Mouse (Mus musculus) E14TG2a.4 (cell line): ENCODE measurements around the gene Abhd10.

Experiments
- CTCF ChIP-seq: conservative IDR thresholded peaks from 2 replicates; pipeline ENCODE4 v1.5.1; 2014; ENCODE audit warnings: low read length
- NANOG ChIP-seq: IDR thresholded peaks from 2 replicates; pipeline ENCODE4 v1.6.1; 2014; ENCODE audit warnings: borderline replicate concordance, low read length, mixed read lengths
- POU5F1 ChIP-seq: IDR thresholded peaks from 2 replicates; pipeline ENCODE4 v1.6.1; 2014; ENCODE audit warnings: low read length, borderline replicate concordance

DNA sequence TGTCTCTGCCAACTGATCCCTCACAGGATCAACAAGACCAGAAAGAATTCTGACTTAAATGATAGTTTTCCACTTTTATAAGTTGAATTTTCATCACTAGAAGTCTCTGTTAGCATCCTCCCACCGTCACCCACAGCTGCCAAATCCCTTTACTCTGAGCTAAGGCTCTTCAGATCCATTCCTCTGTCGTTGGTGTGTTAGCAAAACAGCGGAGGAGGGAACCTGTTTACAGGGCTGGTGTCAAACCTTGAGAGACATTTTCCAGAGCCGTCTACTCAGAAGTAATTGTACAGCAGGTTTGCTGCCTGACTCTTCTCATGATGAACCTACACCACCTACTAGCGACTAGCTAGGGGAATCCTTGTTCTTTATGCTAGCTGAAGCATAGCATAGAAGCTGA, 43.5 kb downstream of the Abhd10 start:
- TF ChIP-seq CTCF: no peak
- no peak for TF ChIP-seq POU5F1
- TF ChIP-seq NANOG: no peak
